Mouse (Mus musculus): Measurements from ENCODE around the gene Ripply2. TPM values are rescaled to one million over a fixed set of nuclear protein-coding genes. Genes with fewer than 3 reads are reported as not detected.

Gene Ripply2
- polyA plus RNA-seq, 1 experiment: not detected

- no peak for TF ChIP-seq CTCF (IDR thresholded peaks at IDR 0.05; ENCODE audit: insufficient read depth, low read length)
- TF ChIP-seq POLR2A (IDR thresholded peaks at IDR 0.05; ENCODE audit: borderline replicate concordance, extremely low read depth, low read depth, low read length): no peak
- 43% methylated on average over 1 of the region's 1 CpGs for WGBS
- no peak for DNase-seq
- Histone ChIP-seq H3K4me3 (replicated peaks; ENCODE audit: extremely low read depth, low read depth, low read length) (no peak overlapping the region), H3K4me1 (ENCODE audit: control insufficient read depth, insufficient read depth, low read length) (no peaks in the 10 kb centered on the region)
Observed at GRCm38 (mm10) chr9:87068160-87068559, 52.8 kb downstream of the Ripply2 start.

Other genes starting within 250 kb of the Ripply2 start
- gene Snap91, start 134.9 kb upstream of the Ripply2 start, polyA plus RNA-seq (2012; rRNA removed): 0.18 and 0.20 TPM in 2 replicates
- 7.7 and 9.0 TPM in 2 replicates for gene Cyb5r4, start 6.5 kb downstream of the Ripply2 start, polyA plus RNA-seq (2012; rRNA removed)
- gene Mrap2, start 128.8 kb downstream of the Ripply2 start, polyA plus RNA-seq (2012; rRNA removed): 0.07 TPM in 1 of 2 replicates, not detected in the other
- gene Cep162, start 240.0 kb downstream of the Ripply2 start, polyA plus RNA-seq (2012; rRNA removed): 1.1 and 1.7 TPM in 2 replicates

Measured in lung, adult 2 months (tissue).